Mouse (Mus musculus): Measurements from ENCODE around the gene Lmo2.
A peak's percentile ranks its signal among the peaks of the same experiment; 100 is the strongest.

GRCm38 (mm10) chr2:103982250-103982649 is 24.5 kb downstream of the Lmo2 start:
- peak; percentile 80 for TF ChIP-seq CTCF (IDR thresholded peaks at IDR 0.05; ENCODE audit: low read depth, low read length)
- TF ChIP-seq GATA1 (IDR thresholded peaks at IDR 0.05; ENCODE audit: borderline replicate concordance, low read length): no peak
- no peak for TF ChIP-seq POLR2AphosphoS5 (IDR thresholded peaks at IDR 0.05; ENCODE audit: insufficient replicate concordance, low read depth, low read length)
- TF ChIP-seq TAL1 (conservative IDR thresholded peaks at IDR 0.05; ENCODE audit: low read depth, low read length): no peak
- TF ChIP-seq GATA2 (IDR thresholded peaks at IDR 0.05; ENCODE audit: borderline replicate concordance, low read depth, low read length): no peak

All from G1E (cell line).